In genomic region chr1:75345036-75345935, GRCm38 (mm10) we compare ENCODE assay signal across 10 mouse cellular contexts. TPM values are rescaled to one million over a fixed set of nuclear protein-coding genes. Genes with fewer than 3 reads are reported as not detected.
DNase-seq lines count a peak whose midpoint lies in the region; ATAC-seq and TF ChIP-seq lines count a peak whose summit lies in the region.
"Had no signal": no experiment of that assay in that cellular context is flagged by ENCODE, and none has a peak within 500 bp of the region (broad histone marks: within the 10 kb centered on the region; RNA-seq: fewer than 3 reads in every experiment).

No protein-coding gene starts in this region.

- H3K27ac ChIP-seq in hindbrain, embryonic 12.5 days, result no peak overlapping the region
- no peak overlapping the region for H3K27ac ChIP-seq in hindbrain, embryonic 14.5 days
- peak overlapping the region; percentile 61 for H3K27ac ChIP-seq in ES-E14 (ENCODE audit: insufficient read depth, low read depth, low read length, poor library complexity, severe bottlenecking)
- H3K27ac ChIP-seq in limb, embryonic 13.5 days, result peak overlapping the region; percentile 22; the same call in 1 of the 2 replicates

- H3K4me3 ChIP-seq in hindbrain, embryonic 12.5 days, result no peak overlapping the region
- H3K4me3 ChIP-seq in hindbrain, embryonic 14.5 days (replicated peaks; ENCODE audit: low read length), result no peak overlapping the region
- H3K4me3 ChIP-seq in ES-E14 (ENCODE audit: insufficient read depth in 1 of 2, low read depth in 1 of 2, low read length in 2 of 2, poor library complexity in 1 of 2, severe bottlenecking in 1 of 2), result peak overlapping the region; percentile 59 to 65
- H3K4me3 ChIP-seq in limb, embryonic 13.5 days, result no peak overlapping the region

- no peaks in the 10 kb centered on the region for H3K36me3 ChIP-seq in hindbrain, embryonic 12.5 days
- H3K36me3 ChIP-seq in hindbrain, embryonic 14.5 days (replicated peaks; ENCODE audit: control insufficient read depth, insufficient read depth), result no peaks in the 10 kb centered on the region
- no peaks in the 10 kb centered on the region for H3K36me3 ChIP-seq in ES-E14 (ENCODE audit: control insufficient read depth, insufficient read depth, low read length, poor library complexity, severe bottlenecking)
- no peaks in the 10 kb centered on the region for H3K36me3 ChIP-seq in limb, embryonic 13.5 days

- no peak for ATAC-seq in hindbrain, embryonic 12.5 days (ENCODE audit: low FRiP score)
- ATAC-seq in hindbrain, embryonic 14.5 days (ENCODE audit: low FRiP score), result no peak
- ATAC-seq in limb, embryonic 13.5 days (ENCODE audit: low FRiP score, low read depth), result no peak
- ATAC-seq in erythroid progenitor cell, adult 5-6 weeks (replicated peaks; ENCODE audit: low FRiP score, poor library complexity, severe bottlenecking), result no peak
- ATAC-seq: hindbrain, embryonic 16.5 days had no signal

- peak overlapping the region; percentile 28 for H3K4me2 ChIP-seq in hindbrain, embryonic 12.5 days (replicated peaks)
- no peak overlapping the region for H3K4me2 ChIP-seq in hindbrain, embryonic 14.5 days (replicated peaks)
- H3K4me2 ChIP-seq in limb, embryonic 13.5 days (replicated peaks), result peak overlapping the region; percentile 27

- H3K27me3 ChIP-seq in hindbrain, embryonic 12.5 days, result peaks cover 7% of the 10 kb centered on the region
- H3K27me3 ChIP-seq in hindbrain, embryonic 14.5 days (ENCODE audit: control insufficient read depth, insufficient read depth, low read length), result no peaks in the 10 kb centered on the region
- H3K27me3 ChIP-seq in limb, embryonic 13.5 days, result peaks cover 10% of the 10 kb centered on the region; the same call in 1 of the 2 replicates

- DNase-seq in hindbrain, embryonic 14.5 days (ENCODE audit: low spot score), result no peak
- DNase-seq in ES-E14 (ENCODE audit: low read depth, low spot score), result no peak
- peak; percentile 65 for DNase-seq in gastrocnemius, postnatal 14 days
- no peak for DNase-seq in spleen, adult 18-20 months
- no peak for DNase-seq in urinary bladder, adult 18-20 months (ENCODE audit: low spot score in 2 of 2)
- DNase-seq: cerebellum, adult 9-10 months had no signal

- intact Hi-C loops in gastrocnemius, postnatal 14 days (cut with DNase I; ENCODE audit: low total_unique reads), result no loop called here

- in situ Hi-C loops in ES-E14 (cut with MboI; ENCODE audit: low sequenced_read_pairs in 2 of 2, unreplicated experiment in 2 of 2), result loop anchor here (10.0 kb wide), 1 partner anchor 120 kb away; no protein-coding TSS in a partner anchor

- WGBS in hindbrain, embryonic 12.5 days, result 39% methylated on average over 20 of the region's 20 CpGs
- 37% methylated on average over 20 of the region's 20 CpGs for WGBS in hindbrain, embryonic 14.5 days
- WGBS in limb, embryonic 13.5 days, result 30% methylated on average over 20 of the region's 20 CpGs

- H3K4me1 ChIP-seq in hindbrain, embryonic 12.5 days, result peaks cover 28% of the 10 kb centered on the region
- H3K4me1 ChIP-seq in hindbrain, embryonic 14.5 days (replicated peaks; ENCODE audit: control insufficient read depth, insufficient read depth, low read length), result peaks cover 6% of the 10 kb centered on the region; the same call in 1 of the 2 replicates
- peaks cover 3 to 33% of the 10 kb centered on the region in 2 experiments; a peak in 3 of 4 replicates for H3K4me1 ChIP-seq in ES-E14 (ENCODE audit: control insufficient read depth in 2 of 2, insufficient read depth in 2 of 2, low read length in 2 of 2, poor library complexity in 1 of 2)
- H3K4me1 ChIP-seq in limb, embryonic 13.5 days, result peaks cover 36% of the 10 kb centered on the region

- no peaks in the 10 kb centered on the region for H3K9me3 ChIP-seq in hindbrain, embryonic 12.5 days (replicated peaks)
- no peaks in the 10 kb centered on the region for H3K9me3 ChIP-seq in hindbrain, embryonic 14.5 days (ENCODE audit: control insufficient read depth, low read length)
- H3K9me3 ChIP-seq in ES-E14 (ENCODE audit: control insufficient read depth, insufficient read depth, low read depth, low read length), result no peaks in the 10 kb centered on the region
- no peaks in the 10 kb centered on the region for H3K9me3 ChIP-seq in limb, embryonic 13.5 days

- H3K9ac ChIP-seq in hindbrain, embryonic 12.5 days, result no peak overlapping the region
- H3K9ac ChIP-seq in hindbrain, embryonic 14.5 days, result no peak overlapping the region
- peak overlapping the region; percentile 57 for H3K9ac ChIP-seq in ES-E14 (ENCODE audit: insufficient read depth, low read depth, low read length, poor library complexity, severe bottlenecking)
- H3K9ac ChIP-seq in limb, embryonic 13.5 days, result no peak overlapping the region

TF ChIP-seq in ES-E14, 5 proteins besides CTCF, POLR2A, EP300 and RAD21:
- TF ChIP-seq MAFK (IDR thresholded peaks at IDR 0.05; ENCODE audit: insufficient read depth, low read depth, low read length), result no peak
- no peak for TF ChIP-seq CHD2 (IDR thresholded peaks at IDR 0.05; ENCODE audit: low read depth, low read length)

RNA-seq across cellular contexts. Expression of gene Des, which starts 14.8 kb away (rescaled TPM):
- polyA plus RNA-seq in hindbrain, embryonic 12.5 days (2016; fragmentation: Nextera tagmentation; extraction: Ambion mirVana), result 2.3 and 10.5 TPM in 2 replicates
- polyA plus RNA-seq in hindbrain, embryonic 14.5 days (2014; fragmentation: Nextera tagmentation; extraction: Ambion mirVana), result 1.0 and 1.7 TPM in 2 replicates
- 10.8 and 19.4 TPM in 2 replicates for total RNA-seq in ES-E14 (2012; rRNA removed)
- 1,000 to 10,000 TPM; 1,553 to 1,562 TPM for total RNA-seq in gastrocnemius, postnatal 14 days (2021)
- 52.1 and 56.1 TPM in 2 replicates for polyA plus RNA-seq in limb, embryonic 13.5 days (2015; fragmentation: Nextera tagmentation; extraction: Ambion mirVana)
- not detected in 2 replicates for total RNA-seq in erythroid progenitor cell, adult 5-6 weeks (2015; ENCODE audit: low replicate concordance)
- total RNA-seq in erythroid progenitor cell, adult 5-6 weeks (2017; ENCODE audit: low replicate concordance), result not detected in 2 replicates

RNA-seq across cellular contexts. Expression of gene Dnpep, which starts 27.5 kb away (rescaled TPM):
- polyA plus RNA-seq in hindbrain, embryonic 12.5 days (2016; fragmentation: Nextera tagmentation; extraction: Ambion mirVana), result 173 and 175 TPM in 2 replicates
- 132 and 141 TPM in 2 replicates for polyA plus RNA-seq in hindbrain, embryonic 14.5 days (2014; fragmentation: Nextera tagmentation; extraction: Ambion mirVana)
- total RNA-seq in ES-E14 (2012; rRNA removed), result 67.1 and 75.5 TPM in 2 replicates
- total RNA-seq in gastrocnemius, postnatal 14 days (2021), result 10 to 100 TPM; 52.7 to 54.6 TPM
- polyA plus RNA-seq in limb, embryonic 13.5 days (2015; fragmentation: Nextera tagmentation; extraction: Ambion mirVana), result 116 and 117 TPM in 2 replicates
- total RNA-seq in erythroid progenitor cell, adult 5-6 weeks (2015; ENCODE audit: low replicate concordance), result 7.5 and 7.6 TPM in 2 replicates
- 1.7 and 6.5 TPM in 2 replicates for total RNA-seq in erythroid progenitor cell, adult 5-6 weeks (2017; ENCODE audit: low replicate concordance)

RNA-seq across cellular contexts. Expression of gene Speg, which starts 29.8 kb away (rescaled TPM):
- 19.1 and 19.7 TPM in 2 replicates for polyA plus RNA-seq in hindbrain, embryonic 12.5 days (2016; fragmentation: Nextera tagmentation; extraction: Ambion mirVana)
- 18.0 and 22.9 TPM in 2 replicates for polyA plus RNA-seq in hindbrain, embryonic 14.5 days (2014; fragmentation: Nextera tagmentation; extraction: Ambion mirVana)
- total RNA-seq in ES-E14 (2012; rRNA removed), result 16.9 and 31.2 TPM in 2 replicates
- 100 to 1,000 TPM; 167 to 173 TPM for total RNA-seq in gastrocnemius, postnatal 14 days (2021)
- 20.7 and 21.3 TPM in 2 replicates for polyA plus RNA-seq in limb, embryonic 13.5 days (2015; fragmentation: Nextera tagmentation; extraction: Ambion mirVana)
- total RNA-seq in erythroid progenitor cell, adult 5-6 weeks (2015; ENCODE audit: low replicate concordance), result not detected in 2 replicates
- total RNA-seq in erythroid progenitor cell, adult 5-6 weeks (2017; ENCODE audit: low replicate concordance), result 0.13 TPM in 1 of 2 replicates, not detected in the other

Comparison
In these comparisons a context has a peak if more than half of its experiments do, and no peak if none do; other contexts are left out.
1. H3K27ac ChIP-seq: peak in ES-E14 (single experiment) and limb, embryonic 13.5 days (single experiment); none in hindbrain, embryonic 12.5 days (single experiment) and hindbrain, embryonic 14.5 days (single experiment).
2. H3K4me3 ChIP-seq: peak in ES-E14 (2 of 2); none in hindbrain, embryonic 12.5 days (single experiment), hindbrain, embryonic 14.5 days (single experiment) and limb, embryonic 13.5 days (single experiment).
3. RNA of gene Des, which starts 14.8 kb away (total RNA-seq): 1,553 to 1,562 TPM in gastrocnemius, postnatal 14 days; 10.8 to 19.4 TPM in ES-E14 and not detected in erythroid progenitor cell, adult 5-6 weeks; every median in the first group is over 10 times any median in the second.
4. RNA of gene Speg, which starts 29.8 kb away (total RNA-seq): 167 to 173 TPM in gastrocnemius, postnatal 14 days and 16.9 to 31.2 TPM in ES-E14; 0.13 TPM in erythroid progenitor cell, adult 5-6 weeks; every median in the first group is over 10 times any median in the second.